Mouse (Mus musculus) heart, postnatal 36 days (tissue): ENCODE results near the gene Jag1. TPM values are rescaled to one million over a fixed set of nuclear protein-coding genes. Genes with fewer than 3 reads are reported as not detected.
A peak's percentile ranks its signal among the peaks of the same experiment; 100 is the strongest.

Source experiments
- DNase-seq, 2 experiments: peaks; one replicate each; pipeline ENCODE4 v3.0.0; 2021 to 2022
- intact Hi-C: fragments of 180-260 bp; cut with DNase I; formaldehyde crosslinking; loops from one replicate; pipeline ENCODE4 v1.15.1; 2025
- total RNA-seq, 2 experiments: library from RNA; stranded (reverse); gene quantifications; 2 replicates each; pipeline ENCODE4 v1.2.3; 2021

The Jag1 gene
- total RNA-seq, 2 experiments from 2014 or later: 11.5 to 12.7 TPM

GRCm38 (mm10) chr2:137073473-137074312, 42.8 kb downstream of the Jag1 start:
- no peak for DNase-seq
- intact Hi-C loops: no loop called here

GRCm38 (mm10) chr2:137067479-137068110, 48.8 kb downstream of the Jag1 start:
- intact Hi-C loops: no loop called here
- peak; percentile 32 to 51 for DNase-seq

DNA sequence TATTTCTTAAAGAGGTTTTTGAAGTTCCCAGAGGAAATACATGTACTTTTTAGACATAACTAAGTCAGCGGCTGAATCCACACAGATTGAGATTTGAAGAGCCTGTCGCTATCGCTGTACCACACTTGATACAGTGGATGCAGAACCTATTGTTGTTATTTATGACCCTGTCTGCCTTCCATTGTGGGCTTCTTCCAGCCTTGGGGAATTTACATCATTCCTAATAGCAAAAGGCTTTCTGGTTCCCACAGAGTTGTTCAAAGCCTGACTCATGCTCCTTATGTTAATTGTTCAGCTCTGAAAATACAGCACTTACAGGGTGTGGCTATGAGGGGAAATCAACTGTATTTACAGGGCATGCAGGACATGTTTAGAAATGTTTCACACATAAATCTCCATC, 51.9 kb downstream of the Jag1 start:
- intact Hi-C loops: no loop called here
- no peak for DNase-seq

DNA sequence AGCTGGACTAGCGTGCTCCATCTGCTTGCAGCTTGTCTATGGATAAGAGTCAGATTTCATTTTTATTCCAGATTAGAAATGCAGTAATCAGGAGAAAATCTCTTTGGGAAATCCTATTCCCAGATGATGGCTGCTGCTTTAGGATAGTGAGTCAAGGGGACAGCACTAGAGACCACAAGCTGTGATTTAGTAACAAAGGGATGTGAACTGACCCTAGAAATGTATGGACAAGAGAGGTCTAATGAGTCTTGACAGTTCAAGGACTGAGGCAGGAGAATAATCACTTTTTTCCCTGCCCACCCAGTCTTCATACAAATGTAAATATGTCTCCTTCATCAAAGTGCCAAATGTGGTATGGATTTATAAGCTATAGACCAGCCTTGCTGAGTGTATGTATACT, 52.6 kb downstream of the Jag1 start:
- intact Hi-C loops: no loop called here
- DNase-seq: no peak

DNA sequence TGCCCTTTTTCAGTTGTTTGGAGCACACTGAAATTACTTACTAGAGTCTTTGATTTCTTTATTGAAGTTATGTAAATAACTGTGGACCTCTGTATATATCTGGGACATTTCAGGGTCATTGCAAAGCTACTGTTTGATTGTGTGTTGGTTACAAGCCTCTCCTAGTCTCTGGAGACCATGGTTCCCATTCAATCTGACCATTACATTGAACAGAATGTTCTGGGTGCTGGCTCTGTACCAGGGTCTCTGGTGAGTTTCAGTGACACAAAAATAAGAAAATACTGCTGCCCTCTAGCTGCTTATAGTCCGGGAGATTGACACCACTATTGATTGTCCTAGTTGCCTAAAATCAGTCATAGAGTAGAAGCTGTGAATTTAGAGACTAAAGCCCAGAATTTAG, 66.5 kb downstream of the Jag1 start:
- intact Hi-C loops: no loop called here
- peak; percentile 25 to 31 for DNase-seq

DNA sequence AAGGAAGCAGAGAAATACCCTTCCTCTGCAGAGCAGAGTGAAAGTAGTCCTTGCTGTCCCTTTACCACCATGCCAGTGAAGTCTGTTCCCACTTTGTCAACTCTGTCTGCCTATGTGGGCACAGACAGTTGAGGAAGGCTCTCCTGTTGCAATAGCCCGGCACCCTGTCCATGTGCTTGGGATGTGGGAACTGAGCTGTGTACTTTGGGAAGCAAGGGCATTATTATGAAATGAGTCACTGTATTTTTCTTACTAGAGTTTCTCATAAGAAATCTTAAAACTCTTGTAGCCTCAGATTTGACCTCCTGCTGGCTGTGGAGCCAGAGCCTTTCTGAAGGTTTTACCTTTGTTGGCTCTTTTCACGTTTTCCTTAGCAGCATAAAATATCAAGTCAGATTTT, 67.1 kb downstream of the Jag1 start:
- DNase-seq: peak in 1 of 2 experiments; percentile 25

DNA sequence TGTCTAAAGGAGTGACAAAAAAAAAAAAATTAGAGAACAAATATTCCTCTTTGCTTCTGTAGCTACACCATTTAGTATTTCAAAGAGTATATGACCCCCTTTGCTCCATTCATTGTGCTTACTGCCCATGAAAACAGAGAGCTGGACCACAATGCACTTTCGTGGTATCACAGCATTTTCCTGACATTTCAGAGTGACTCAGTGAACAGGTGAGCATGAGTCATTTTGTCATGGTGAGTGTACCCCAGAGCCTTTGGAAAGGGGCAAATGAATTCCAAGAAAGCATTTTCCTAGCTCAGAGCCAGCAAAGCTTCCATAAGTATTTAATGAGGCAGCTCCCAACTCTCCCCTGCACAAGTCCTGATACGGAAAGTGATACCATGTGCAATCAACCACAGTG, 72.3 kb downstream of the Jag1 start:
- intact Hi-C loops: no loop called here
- DNase-seq: no peak

More for the DNA sequence above, 67.1 kb downstream of the Jag1 start:
- intact Hi-C loops: no loop called here

Other genes with a start within 250 kb of the Jag1 start
- 10 to 100 TPM; 22.3 to 33.7 TPM for gene AL731706.2, start 231.0 kb downstream of the Jag1 start, total RNA-seq
- gene Slx4ip, start 225.4 kb downstream of the Jag1 start, total RNA-seq: 1 to 10 TPM; 1.3 to 2.0 TPM
- gene AL731706.1, start 225.3 kb downstream of the Jag1 start, total RNA-seq: 10 to 100 TPM; 37.3 to 38.0 TPM
- gene Mkks, start 225.3 kb downstream of the Jag1 start, total RNA-seq: 10 to 100 TPM; 28.5 to 28.6 TPM